Mouse (Mus musculus) heart, adult 9 months (tissue): ENCODE results near the gene Ctnna2.

Experiments
- DNase-seq, 2 experiments: peaks; one replicate each; pipeline ENCODE4 v3.0.0; 2022; ENCODE audit warnings: low spot score in 2 of 2

Ctnna2 gene

GRCm38 (mm10) chr6:77827526-77827925 lies 152.0 kb downstream of the Ctnna2 start:
- DNase-seq, result no peak

- no peak for DNase-seq
These were observed 162.4 kb downstream of the Ctnna2 start for GRCm38 (mm10) chr6:77817116-77817515.

GRCm38 (mm10) chr6:77811041-77811440 lies 168.5 kb downstream of the Ctnna2 start:
- DNase-seq, result no peak

GRCm38 (mm10) chr6:77802604-77803003 lies 176.9 kb downstream of the Ctnna2 start:
- DNase-seq, result no peak

- DNase-seq, result no peak
These were observed 196.2 kb downstream of the Ctnna2 start for GRCm38 (mm10) chr6:77783342-77783741.

GRCm38 (mm10) chr6:77768357-77769103 lies 211.0 kb downstream of the Ctnna2 start:
- DNase-seq, result no peak

- DNase-seq, result no peak
These were observed 221.3 kb downstream of the Ctnna2 start for GRCm38 (mm10) chr6:77758164-77758563.

- no peak for DNase-seq
These were observed 234.1 kb downstream of the Ctnna2 start for GRCm38 (mm10) chr6:77745426-77745825.

GRCm38 (mm10) chr6:77743651-77744050 lies 235.8 kb downstream of the Ctnna2 start:
- no peak for DNase-seq

GRCm38 (mm10) chr6:77742988-77743387 lies 236.5 kb downstream of the Ctnna2 start:
- DNase-seq, result no peak

GRCm38 (mm10) chr6:77738640-77739039 lies 240.9 kb downstream of the Ctnna2 start:
- no peak for DNase-seq

- no peak for DNase-seq
These were observed 254.6 kb downstream of the Ctnna2 start for GRCm38 (mm10) chr6:77724952-77725299.

GRCm38 (mm10) chr6:77724042-77724951 lies 255.2 kb downstream of the Ctnna2 start:
- DNase-seq, result no peak

GRCm38 (mm10) chr6:77694093-77694492 lies 285.4 kb downstream of the Ctnna2 start:
- DNase-seq, result no peak

GRCm38 (mm10) chr6:77687173-77687572 lies 292.3 kb downstream of the Ctnna2 start:
- no peak for DNase-seq

- no peak for DNase-seq
These were observed 329.4 kb downstream of the Ctnna2 start for GRCm38 (mm10) chr6:77650127-77650526.

- DNase-seq, result no peak
These were observed 334.9 kb downstream of the Ctnna2 start for GRCm38 (mm10) chr6:77644591-77644990.

GRCm38 (mm10) chr6:77638784-77639183 lies 340.7 kb downstream of the Ctnna2 start:
- no peak for DNase-seq

GRCm38 (mm10) chr6:77633997-77634396 lies 345.5 kb downstream of the Ctnna2 start:
- DNase-seq, result no peak

GRCm38 (mm10) chr6:77628573-77629192 lies 350.8 kb downstream of the Ctnna2 start:
- DNase-seq, result no peak

GRCm38 (mm10) chr6:77604642-77605392 lies 374.7 kb downstream of the Ctnna2 start:
- DNase-seq, result no peak

GRCm38 (mm10) chr6:77603914-77604313 lies 375.6 kb downstream of the Ctnna2 start:
- DNase-seq, result no peak
